Mouse (Mus musculus) spleen, adult 2 months (tissue): ENCODE data around the gene Asnsd1. TPM values are rescaled to one million over a fixed set of nuclear protein-coding genes. Genes with fewer than 3 reads are reported as not detected.

ENCODE experiments used
- DNase-seq, 2 experiments: peaks; one replicate each; pipeline versions ENCODE4 v3.0.0 to v3.0.0-alpha.2; 2012 to 2021; ENCODE audit warnings: low spot score in 2 of 2, low read depth in 1 of 2
- H3K27ac ChIP-seq: fragments of 200-500 bp; 2 replicates; pipeline ENCODE4 v1.5.1; 2012; ENCODE audit warnings: low read length, inconsistent platforms; ENCODE audit not compliant: insufficient read depth
- H3K27me3 ChIP-seq: fragments of 200-500 bp; 2 replicates; pipeline ENCODE4 v1.6.1; 2012; ENCODE audit warnings: mild to moderate bottlenecking, moderate library complexity, low read length, inconsistent platforms; ENCODE audit not compliant: control insufficient read depth, insufficient read depth
- H3K36me3 ChIP-seq: fragments of 200-500 bp; 2 replicates; pipeline ENCODE4 v1.6.1; 2012; ENCODE audit warnings: mild to moderate bottlenecking, low read length, inconsistent platforms; ENCODE audit not compliant: control insufficient read depth, insufficient read depth
- H3K4me1 ChIP-seq: fragments of 200-500 bp; 2 replicates; pipeline ENCODE4 v1.6.1; 2011; ENCODE audit warnings: inconsistent platforms; ENCODE audit not compliant: control insufficient read depth, insufficient read depth, insufficient read length
- H3K4me3 ChIP-seq: fragments of 200-500 bp; 2 replicates; pipeline ENCODE4 v1.5.1; 2011; ENCODE audit warnings: mild to moderate bottlenecking, inconsistent platforms; ENCODE audit not compliant: insufficient read depth, insufficient read length; ENCODE audit errors: extremely low read depth
- CTCF ChIP-seq: fragments of 200-500 bp; IDR thresholded peaks from 2 replicates; pipeline ENCODE4 v1.5.1; 2011; ENCODE audit warnings: mild to moderate bottlenecking, inconsistent platforms; ENCODE audit not compliant: insufficient read depth, insufficient read length, insufficient replicate concordance; ENCODE audit errors: extremely low read depth
- POLR2A ChIP-seq: fragments of 200-500 bp; IDR thresholded peaks from 2 replicates; pipeline ENCODE4 v1.6.1; 2011; ENCODE audit warnings: low read depth, low read length, inconsistent platforms
- WGBS: fragments of 180-500 bp; shearing (Covaris S2); methylation state at CpG from one replicate; pipeline ENCODE4 v1.1.7; 2018; 5-methylcytosine and 5-hydroxymethylcytosine counted together
- polyA plus RNA-seq: library from polyadenylated mRNA; depleted of rRNA; stranded (reverse); fragments of >200 nt; gene quantifications from 2 replicates; pipeline ENCODE4 v1.2.3, GENCODE M21; 2012; rRNA removed

Asnsd1 gene
- polyA plus RNA-seq, 1 experiment, result 5.9 TPM

- H3K27ac ChIP-seq, result no peak overlapping the region
- no peak overlapping the region for H3K4me3 ChIP-seq
- DNase-seq, result no peak
- TF ChIP-seq POLR2A (no peak), CTCF (no peak)
- no peaks in the 10 kb centered on the region for H3K4me1 ChIP-seq
- H3K36me3 ChIP-seq, result peaks cover 7% of the 10 kb centered on the region
- no peaks in the 10 kb centered on the region for H3K27me3 ChIP-seq
- 90% methylated on average over 4 of the region's 4 CpGs for WGBS
Measured at GRCm38 (mm10) chr1:53321662-53322344, 30.7 kb downstream of the Asnsd1 start.

GRCm38 (mm10) chr1:53312989-53313967 is 39.3 kb downstream of the Asnsd1 start, which contains the start of gene Osgepl1:
Osgepl1 (plus strand) TSS chr1:53313624.
- Histone ChIP-seq H3K36me3 (peaks cover 3% of the 10 kb centered on the region), H3K4me3 (peak within 1 kb of the TSS; percentile 84), H3K4me1 (no peaks in the 10 kb centered on the region), H3K27me3 (no peaks in the 10 kb centered on the region), H3K27ac (peak within 1 kb of the TSS; percentile 74)
- WGBS, result 2% methylated on average over 27 of the region's 27 CpGs
- DNase-seq, result peak; percentile 59 to 76
- TF ChIP-seq CTCF, result no peak
- TF ChIP-seq POLR2A, result peak; percentile 50

- peaks cover 4% of the 10 kb centered on the region; the same call in 1 of the 2 replicates for H3K4me1 ChIP-seq
- no peak for DNase-seq
- no peaks in the 10 kb centered on the region for H3K27me3 ChIP-seq
- 85% methylated on average over 4 of the region's 4 CpGs for WGBS
- H3K27ac ChIP-seq, result no peak overlapping the region
- peaks cover 5% of the 10 kb centered on the region for H3K36me3 ChIP-seq
- H3K4me3 ChIP-seq, result no peak overlapping the region
- TF ChIP-seq CTCF (no peak), POLR2A (no peak)
Measured at GRCm38 (mm10) chr1:53300506-53300905, 52.0 kb downstream of the Asnsd1 start.

- H3K36me3 ChIP-seq, result peaks cover 6% of the 10 kb centered on the region
- DNase-seq, result peak; percentile 82 to 93
- 1% methylated on average over 66 of the region's 66 CpGs for WGBS
Measured at GRCm38 (mm10) chr1:53296581-53297383, 55.8 kb downstream of the Asnsd1 start, which contains the start of the genes Pms1, Ormdl1 and Gm28778. Pms1 (minus strand) TSS chr1:53297018. Ormdl1 (plus strand) TSS chr1:53297095. Gm28778 (plus strand) TSS chr1:53297111.

More at GRCm38 (mm10) chr1:53296581-53297383, 55.8 kb downstream of the Asnsd1 start, which contains the start of the genes Pms1, Ormdl1 and Gm28778:
- TF ChIP-seq CTCF, result peak; percentile 18; the same call in 1 of the 2 replicates
- TF ChIP-seq POLR2A, result peak; percentile 76
- Histone ChIP-seq H3K4me3 (peak within 1 kb of the TSS; percentile 99), H3K27me3 (no peaks in the 10 kb centered on the region), H3K27ac (peak within 1 kb of the TSS; percentile 83), H3K4me1 (peaks cover 4% of the 10 kb centered on the region; the same call in 1 of the 2 replicates)

Other genes starting within 250 kb of the Asnsd1 start
- gene 1700019A02Rik, start 165.1 kb downstream of the Asnsd1 start, polyA plus RNA-seq, result not detected in 2 replicates
- 1.5 and 3.2 TPM in 2 replicates for gene Pms1, start 55.7 kb downstream of the Asnsd1 start, polyA plus RNA-seq
- gene Ormdl1, start 55.7 kb downstream of the Asnsd1 start, polyA plus RNA-seq, result 4.8 and 5.6 TPM in 2 replicates
- gene Gm28778, start 55.6 kb downstream of the Asnsd1 start, polyA plus RNA-seq, result 14.6 and 23.0 TPM in 2 replicates
- gene Osgepl1, start 39.1 kb downstream of the Asnsd1 start, polyA plus RNA-seq, result 1.6 and 1.8 TPM in 2 replicates
- not detected in 2 replicates for gene Asdurf, start 133 bp downstream of the Asnsd1 start, polyA plus RNA-seq
- not detected in 2 replicates for gene Gm28551, start 85 bp downstream of the Asnsd1 start, polyA plus RNA-seq